Mouse (Mus musculus): ENCODE data around the gene Col28a1. TPM values are rescaled to one million over a fixed set of nuclear protein-coding genes. Genes with fewer than 3 reads are reported as not detected.
A peak's percentile ranks its signal among the peaks of the same experiment; 100 is the strongest.

Col28a1 gene
- polyA plus RNA-seq, 1 experiment from 2014 or later: not detected

GRCm38 (mm10) chr6:8118577-8118976 is 73.8 kb downstream of the Col28a1 start:
- Histone ChIP-seq H3K4me1 (replicated peaks) (no peaks in the 10 kb centered on the region), H3K27ac (ENCODE audit: poor library complexity, severe bottlenecking) (no peak overlapping the region), H3K4me3 (no peak overlapping the region), H3K27me3 (replicated peaks) (no peaks in the 10 kb centered on the region), H3K36me3 (no peaks in the 10 kb centered on the region), H3K4me2 (no peak overlapping the region), H3K9me3 (replicated peaks) (no peaks in the 10 kb centered on the region), H3K9ac (no peak overlapping the region)
- ATAC-seq (ENCODE audit: insufficient number of reproducible peaks, low FRiP score): no peak
- 81% methylated on average over 2 of the region's 2 CpGs for WGBS

DNA sequence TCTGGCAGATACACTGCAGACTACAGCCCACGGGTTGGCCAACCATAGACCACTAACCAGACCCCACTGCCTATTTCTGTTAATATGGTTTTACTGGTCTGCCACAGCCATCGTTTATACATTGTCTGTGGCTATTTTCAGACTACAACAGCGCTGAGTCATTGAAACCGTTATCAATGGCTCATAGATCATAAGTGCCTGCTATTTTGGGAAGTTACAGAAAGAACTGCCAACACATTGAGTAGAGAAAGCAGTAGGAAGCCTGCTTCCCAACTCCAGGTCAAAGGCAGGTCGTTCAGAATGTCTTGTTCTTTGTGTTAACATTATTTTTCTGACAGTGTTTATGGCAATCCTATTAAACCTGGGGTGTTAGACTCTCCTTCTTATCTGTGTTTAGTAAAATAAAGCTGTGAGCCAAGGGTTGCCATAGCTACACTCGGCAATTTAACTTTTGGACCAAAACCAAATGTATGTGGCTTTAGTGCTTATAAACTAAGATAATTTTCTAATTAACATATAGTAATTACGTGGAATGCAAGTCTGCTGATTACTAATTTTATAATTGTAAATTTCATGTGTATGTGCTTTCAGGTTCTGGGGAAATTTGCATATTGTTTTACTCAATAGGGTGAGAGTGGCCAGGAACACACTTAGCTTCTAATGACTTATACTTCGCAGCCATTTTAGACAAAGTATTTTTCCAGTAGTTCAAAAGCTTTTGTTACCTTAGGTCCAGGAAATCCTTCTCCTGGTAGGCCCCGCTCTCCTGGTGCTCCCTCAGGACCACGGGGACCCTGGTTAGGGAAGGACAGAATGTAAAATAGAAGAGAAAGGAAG is 86.3 kb downstream of the Col28a1 start:
- 50% methylated on average over 10 of the region's 10 CpGs for WGBS
- H3K4me1 ChIP-seq (replicated peaks): peaks cover 3% of the 10 kb centered on the region; the same call in 1 of the 2 replicates
- H3K27me3 ChIP-seq (replicated peaks): no peaks in the 10 kb centered on the region
- H3K36me3 ChIP-seq: no peaks in the 10 kb centered on the region
- 0 out of 2 replicates have a peak, but pooled peaks cover 4% of the 10 kb centered on the region for H3K9me3 ChIP-seq (replicated peaks)
- ATAC-seq (ENCODE audit: insufficient number of reproducible peaks, low FRiP score): peak; percentile 59; the same call in 1 of the 2 replicates
- no peak overlapping the region for H3K9ac ChIP-seq
- H3K4me3 ChIP-seq: no peak overlapping the region
- peak overlapping the region; percentile 82 for H3K27ac ChIP-seq (ENCODE audit: poor library complexity, severe bottlenecking)
- H3K4me2 ChIP-seq: no peak overlapping the region

- H3K9ac ChIP-seq: no peak overlapping the region
- no peaks in the 10 kb centered on the region for H3K36me3 ChIP-seq
- no peaks in the 10 kb centered on the region for H3K27me3 ChIP-seq (replicated peaks)
- ATAC-seq (ENCODE audit: insufficient number of reproducible peaks, low FRiP score): no peak
- H3K4me3 ChIP-seq: no peak overlapping the region
- H3K9me3 ChIP-seq (replicated peaks): no peaks in the 10 kb centered on the region
- no peak overlapping the region for H3K4me2 ChIP-seq
- H3K27ac ChIP-seq (ENCODE audit: poor library complexity, severe bottlenecking): no peak overlapping the region
- H3K4me1 ChIP-seq (replicated peaks): no peaks in the 10 kb centered on the region
Observed at GRCm38 (mm10) chr6:8101224-8101623, 91.2 kb downstream of the Col28a1 start.

DNA sequence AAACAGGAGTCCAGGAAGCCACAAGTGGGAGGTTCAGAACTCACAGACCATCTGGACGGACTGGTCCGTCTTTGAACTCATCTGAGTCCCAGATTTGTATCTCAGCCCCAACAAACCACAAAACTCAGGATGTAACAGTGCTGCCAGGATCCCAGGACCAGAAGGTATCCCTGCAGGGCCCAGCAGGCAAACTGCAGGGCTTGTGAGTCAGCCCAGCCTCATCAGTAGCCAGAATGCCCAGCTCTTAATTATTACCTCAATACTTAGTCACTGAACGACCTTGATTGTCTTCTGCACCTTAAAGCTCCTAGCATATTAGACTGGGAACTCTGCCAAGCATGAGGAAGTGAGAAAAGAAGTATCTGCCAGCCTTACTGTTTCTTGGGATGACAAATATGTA is 96.6 kb downstream of the Col28a1 start:
- Histone ChIP-seq H3K4me3 (no peak overlapping the region), H3K4me2 (no peak overlapping the region), H3K36me3 (no peaks in the 10 kb centered on the region), H3K27ac (ENCODE audit: poor library complexity, severe bottlenecking) (no peak overlapping the region), H3K27me3 (replicated peaks) (no peaks in the 10 kb centered on the region), H3K9me3 (replicated peaks) (no peaks in the 10 kb centered on the region), H3K9ac (no peak overlapping the region), H3K4me1 (replicated peaks) (0 out of 2 replicates have a peak, but pooled peaks cover 2% of the 10 kb centered on the region)
- 58% methylated on average over 3 of the region's 3 CpGs for WGBS
- ATAC-seq (ENCODE audit: insufficient number of reproducible peaks, low FRiP score): no peak

GRCm38 (mm10) chr6:8094160-8094953 is 98.1 kb downstream of the Col28a1 start:
- no peak overlapping the region for H3K4me2 ChIP-seq
- H3K4me3 ChIP-seq: no peak overlapping the region
- 0 out of 2 replicates have a peak, but pooled peaks cover 2% of the 10 kb centered on the region for H3K4me1 ChIP-seq (replicated peaks)
- no peak for ATAC-seq (ENCODE audit: insufficient number of reproducible peaks, low FRiP score)
- no peaks in the 10 kb centered on the region for H3K36me3 ChIP-seq
- H3K27me3 ChIP-seq (replicated peaks): no peaks in the 10 kb centered on the region
- no peaks in the 10 kb centered on the region for H3K9me3 ChIP-seq (replicated peaks)
- 72% methylated on average over 8 of the region's 8 CpGs for WGBS
- H3K9ac ChIP-seq: no peak overlapping the region
- no peak overlapping the region for H3K27ac ChIP-seq (ENCODE audit: poor library complexity, severe bottlenecking)

- Histone ChIP-seq H3K4me2 (no peak overlapping the region), H3K4me3 (no peak overlapping the region), H3K9ac (no peak overlapping the region), H3K9me3 (replicated peaks) (no peaks in the 10 kb centered on the region), H3K36me3 (no peaks in the 10 kb centered on the region), H3K27me3 (replicated peaks) (no peaks in the 10 kb centered on the region), H3K4me1 (replicated peaks) (0 out of 2 replicates have a peak, but pooled peaks cover 2% of the 10 kb centered on the region), H3K27ac (ENCODE audit: poor library complexity, severe bottlenecking) (no peak overlapping the region)
- ATAC-seq (ENCODE audit: insufficient number of reproducible peaks, low FRiP score): no peak
- WGBS: 80% methylated on average over 7 of the region's 7 CpGs
Observed at GRCm38 (mm10) chr6:8093556-8093955, 98.9 kb downstream of the Col28a1 start.

GRCm38 (mm10) chr6:8086847-8087246 is 105.6 kb downstream of the Col28a1 start:
- Histone ChIP-seq H3K4me2 (no peak overlapping the region), H3K9me3 (replicated peaks) (no peaks in the 10 kb centered on the region), H3K4me1 (replicated peaks) (0 out of 2 replicates have a peak, but pooled peaks cover 4% of the 10 kb centered on the region), H3K36me3 (no peaks in the 10 kb centered on the region), H3K27me3 (replicated peaks) (no peaks in the 10 kb centered on the region), H3K27ac (ENCODE audit: poor library complexity, severe bottlenecking) (no peak overlapping the region), H3K9ac (no peak overlapping the region), H3K4me3 (no peak overlapping the region)
- WGBS: 59% methylated on average over 3 of the region's 3 CpGs
- no peak for ATAC-seq (ENCODE audit: insufficient number of reproducible peaks, low FRiP score)

- no peaks in the 10 kb centered on the region for H3K36me3 ChIP-seq
- WGBS: 49% methylated on average over 7 of the region's 7 CpGs
- H3K9me3 ChIP-seq (replicated peaks): no peaks in the 10 kb centered on the region
- H3K4me1 ChIP-seq (replicated peaks): 0 out of 2 replicates have a peak, but pooled peaks cover 4% of the 10 kb centered on the region
- no peak overlapping the region for H3K4me3 ChIP-seq
- no peak overlapping the region for H3K9ac ChIP-seq
- no peak overlapping the region for H3K4me2 ChIP-seq
- H3K27ac ChIP-seq (ENCODE audit: poor library complexity, severe bottlenecking): no peak overlapping the region
- ATAC-seq (ENCODE audit: insufficient number of reproducible peaks, low FRiP score): no peak
- no peaks in the 10 kb centered on the region for H3K27me3 ChIP-seq (replicated peaks)
Observed at GRCm38 (mm10) chr6:8084806-8085205, 107.6 kb downstream of the Col28a1 start.

DNA sequence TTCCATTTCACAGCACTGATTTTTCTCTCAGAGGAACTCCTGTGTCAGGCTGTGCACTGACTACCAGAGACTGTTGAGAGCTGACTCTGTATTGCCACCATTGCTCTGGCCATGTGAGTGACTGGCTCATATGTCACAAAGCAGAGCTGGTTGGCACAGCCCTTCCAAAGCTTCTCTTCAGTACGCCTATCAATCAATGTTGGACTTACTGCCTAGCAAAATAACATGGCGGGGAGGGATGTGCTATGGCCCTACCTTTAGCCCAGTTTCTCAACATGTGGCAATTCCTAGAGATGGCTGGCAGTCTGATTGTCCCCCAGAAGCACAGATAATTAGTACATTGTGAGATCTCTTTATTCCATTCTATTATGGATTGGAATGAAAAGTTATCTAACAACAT is 109.2 kb downstream of the Col28a1 start:
- Histone ChIP-seq H3K27me3 (replicated peaks) (no peaks in the 10 kb centered on the region), H3K36me3 (no peaks in the 10 kb centered on the region), H3K9me3 (replicated peaks) (no peaks in the 10 kb centered on the region), H3K4me3 (no peak overlapping the region), H3K4me2 (no peak overlapping the region), H3K4me1 (replicated peaks) (0 out of 2 replicates have a peak, but pooled peaks cover 4% of the 10 kb centered on the region), H3K9ac (no peak overlapping the region), H3K27ac (ENCODE audit: poor library complexity, severe bottlenecking) (no peak overlapping the region)
- no peak for ATAC-seq (ENCODE audit: insufficient number of reproducible peaks, low FRiP score)
- WGBS: 71% methylated on average over 2 of the region's 2 CpGs

- ATAC-seq (ENCODE audit: insufficient number of reproducible peaks, low FRiP score): no peak
- no peaks in the 10 kb centered on the region for H3K36me3 ChIP-seq
- H3K4me1 ChIP-seq (replicated peaks): no peaks in the 10 kb centered on the region
- H3K9me3 ChIP-seq (replicated peaks): no peaks in the 10 kb centered on the region
- H3K9ac ChIP-seq: no peak overlapping the region
- WGBS: 45% methylated on average over 5 of the region's 5 CpGs
- H3K27ac ChIP-seq (ENCODE audit: poor library complexity, severe bottlenecking): no peak overlapping the region
- no peaks in the 10 kb centered on the region for H3K27me3 ChIP-seq (replicated peaks)
- no peak overlapping the region for H3K4me3 ChIP-seq
- H3K4me2 ChIP-seq: no peak overlapping the region
Observed at GRCm38 (mm10) chr6:8077572-8078146, 114.8 kb downstream of the Col28a1 start.

DNA sequence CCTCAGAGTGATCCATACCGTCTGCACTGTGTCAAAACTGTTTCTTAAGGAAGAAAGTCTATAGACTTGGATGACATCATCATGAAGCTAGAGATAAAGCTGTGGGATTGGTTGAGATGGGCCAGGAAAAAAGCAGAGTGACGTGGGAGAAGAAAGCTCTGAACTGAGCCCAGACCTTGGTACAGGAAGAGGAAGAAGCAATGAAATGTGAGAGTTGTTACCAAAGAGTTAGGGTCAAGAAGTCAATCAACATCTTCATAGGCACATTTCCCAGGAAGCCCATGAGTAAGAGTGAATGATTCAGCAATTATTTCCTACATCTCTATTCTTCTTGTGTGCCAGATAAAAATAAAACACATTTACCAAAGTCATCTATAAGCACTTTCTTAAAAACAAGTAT is 117.5 kb downstream of the Col28a1 start:
- no peak for ATAC-seq (ENCODE audit: insufficient number of reproducible peaks, low FRiP score)
- Histone ChIP-seq H3K27ac (ENCODE audit: poor library complexity, severe bottlenecking) (no peak overlapping the region), H3K36me3 (no peaks in the 10 kb centered on the region), H3K4me3 (no peak overlapping the region), H3K9ac (no peak overlapping the region), H3K4me2 (no peak overlapping the region), H3K4me1 (replicated peaks) (no peaks in the 10 kb centered on the region), H3K9me3 (replicated peaks) (no peaks in the 10 kb centered on the region), H3K27me3 (replicated peaks) (no peaks in the 10 kb centered on the region)
- WGBS: 55% methylated on average over 2 of the region's 2 CpGs

Measured in heart, embryonic 12.5 days (tissue).